Mouse (Mus musculus) heart, postnatal 0 days (tissue): ENCODE results near the gene Cilp. TPM values are rescaled to one million over a fixed set of nuclear protein-coding genes. Genes with fewer than 3 reads are reported as not detected.
A peak's percentile ranks its signal among the peaks of the same experiment; 100 is the strongest.

ENCODE experiments used
- ATAC-seq: fragments of 200-750 bp; cut with Nextera tagmentation; 2 replicates; pipeline ENCODE4 v1.8.0; 2017; ENCODE audit warnings: low read depth, moderate number of reproducible peaks, moderate library complexity; ENCODE audit not compliant: insufficient read depth
- DNase-seq: peaks from one replicate; pipeline ENCODE4 v3.0.0-alpha.2; 2016; ENCODE audit warnings: low spot score
- H3K27ac ChIP-seq: fragments of 300-500 bp; sonication (generic); 2 replicates; pipeline ENCODE4 v1.5.1; 2014; ENCODE audit warnings: low read depth, mild to moderate bottlenecking
- H3K27me3 ChIP-seq: fragments of 300-500 bp; sonication (generic); 2 replicates; pipeline ENCODE4 v1.6.1; 2014; ENCODE audit warnings: low read length, mixed read lengths; ENCODE audit not compliant: control insufficient read depth, insufficient read depth
- H3K36me3 ChIP-seq: fragments of 300-500 bp; sonication (generic); replicated peaks from 2 replicates; pipeline ENCODE4 v1.6.1; 2014; ENCODE audit warnings: low read length, mixed read lengths; ENCODE audit not compliant: control insufficient read depth, insufficient read depth
- H3K4me1 ChIP-seq: fragments of 300-500 bp; sonication (generic); 2 replicates; pipeline ENCODE4 v1.6.1; 2014; ENCODE audit warnings: antibody characterized with exemption; ENCODE audit not compliant: control insufficient read depth, insufficient read depth
- H3K4me2 ChIP-seq: fragments of 300-500 bp; sonication (generic); 2 replicates; pipeline ENCODE4 v1.6.1; 2014; ENCODE audit warnings: low read depth, mild to moderate bottlenecking, low read length, moderate library complexity
- H3K4me3 ChIP-seq: fragments of 300-500 bp; sonication (generic); 2 replicates; pipeline ENCODE4 v1.5.1; 2014; ENCODE audit warnings: low read depth, low read length
- H3K9ac ChIP-seq: fragments of 300-500 bp; sonication (generic); replicated peaks from 2 replicates; pipeline ENCODE4 v1.6.1; 2014; ENCODE audit warnings: low read depth, low read length, mixed read lengths
- H3K9me3 ChIP-seq: fragments of 300-500 bp; sonication (generic); replicated peaks from 2 replicates; pipeline ENCODE4 v1.6.1; 2016; ENCODE audit warnings: low read length; ENCODE audit not compliant: control insufficient read depth
- CTCF ChIP-seq: IDR thresholded peaks from 2 replicates; pipeline ENCODE4 v1.5.1; 2016; ENCODE audit warnings: antibody characterized with exemption, control low read depth, low read depth
- EP300 ChIP-seq: IDR thresholded peaks from 2 replicates; pipeline ENCODE4 v1.6.1; 2016; ENCODE audit warnings: antibody characterized with exemption, low read depth
- WGBS: fragments of 180-500 bp; shearing (Covaris S2); extraction: QIAGEN DNeasy Blood & Tissue Kit; methylation state at CpG from one replicate; pipeline ENCODE4 v1.1.7; 2014; 5-methylcytosine and 5-hydroxymethylcytosine counted together
- polyA plus RNA-seq: library from polyadenylated mRNA; unstranded; fragments of >200 nt; fragmentation: Nextera tagmentation; extraction: Ambion mirVana; gene quantifications from 2 replicates; pipeline ENCODE4 v1.2.1, GENCODE M21; 2015
- total RNA-seq: library from RNA; depleted of rRNA; stranded (reverse); fragments of >200 nt; gene quantifications from 2 replicates; pipeline ENCODE4 v1.2.3, GENCODE M21; 2014; ENCODE audit warnings: low replicate concordance

The Cilp gene
- total and polyA plus RNA-seq, 2 experiments from 2014 or later: 0.19 to 0.88 TPM

DNA sequence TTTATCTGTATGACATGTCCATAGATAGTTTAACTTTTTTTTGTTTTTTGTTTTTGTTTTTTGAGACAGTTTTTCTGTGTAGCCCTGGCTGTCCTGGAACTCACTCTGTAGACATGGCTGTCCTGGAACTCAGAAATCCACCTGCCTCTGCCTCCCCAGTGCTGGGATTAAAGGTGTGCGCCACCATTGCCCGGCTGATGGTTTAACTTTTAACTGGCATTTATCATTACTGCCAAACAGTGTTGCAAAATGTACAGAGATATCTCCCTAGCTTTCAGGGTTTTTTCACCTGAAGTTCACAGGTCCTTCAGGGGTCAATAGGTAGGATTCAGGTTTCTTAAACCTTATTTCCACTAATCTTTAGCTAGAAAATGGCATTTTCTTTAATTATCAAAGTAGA, 32.1 kb downstream of the Cilp start:
- Histone ChIP-seq H3K4me2 (no peak overlapping the region), H3K36me3 (peaks cover 31% of the 10 kb centered on the region), H3K4me3 (no peak overlapping the region), H3K27ac (no peak overlapping the region), H3K9me3 (no peaks in the 10 kb centered on the region), H3K9ac (no peak overlapping the region), H3K4me1 (peaks cover 13% of the 10 kb centered on the region), H3K27me3 (no peaks in the 10 kb centered on the region)
- ATAC-seq (no peak), DNase-seq (no peak)
- TF ChIP-seq CTCF (no peak), EP300 (no peak)
- 97% methylated on average over 2 of the region's 2 CpGs for WGBS

GRCm38 (mm10) chr9:65298761-65299160, 33.8 kb downstream of the Cilp start:
- Histone ChIP-seq H3K27ac (peak overlapping the region; percentile 30), H3K4me3 (no peak overlapping the region), H3K9me3 (no peaks in the 10 kb centered on the region), H3K4me1 (peaks cover 13% of the 10 kb centered on the region), H3K27me3 (no peaks in the 10 kb centered on the region), H3K36me3 (peaks cover 45% of the 10 kb centered on the region), H3K4me2 (no peak overlapping the region), H3K9ac (no peak overlapping the region)
- no peak for ATAC-seq
- TF ChIP-seq EP300: no peak
- no peak for TF ChIP-seq CTCF
- DNase-seq: no peak
- 56% methylated on average over 3 of the region's 3 CpGs for WGBS

DNA sequence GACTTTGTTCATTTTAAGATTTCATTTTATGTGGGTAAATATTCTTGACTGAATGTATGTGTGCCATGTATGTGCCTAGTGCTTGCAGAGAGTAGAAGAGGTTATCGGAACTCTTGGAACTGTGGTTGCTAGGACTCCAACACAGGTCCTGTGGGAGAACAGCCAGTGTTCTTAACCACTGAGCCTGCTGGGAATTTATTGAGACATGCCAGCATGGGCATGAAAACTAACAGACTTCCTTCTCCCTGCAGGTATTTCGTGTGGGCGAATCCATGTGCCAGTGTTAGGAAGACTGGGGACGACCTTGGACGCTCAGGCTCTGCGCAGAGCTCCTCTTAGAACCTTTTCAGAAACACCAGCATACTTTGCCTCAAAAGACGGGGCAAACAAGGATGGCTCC, 34.7 kb downstream of the Cilp start:
- no peak overlapping the region for H3K9ac ChIP-seq
- no peak for ATAC-seq
- no peaks in the 10 kb centered on the region for H3K9me3 ChIP-seq
- no peak for DNase-seq
- WGBS: 94% methylated on average over 7 of the region's 7 CpGs
- TF ChIP-seq EP300 (no peak), CTCF (no peak)
- no peak overlapping the region for H3K4me2 ChIP-seq
- H3K4me3 ChIP-seq: no peak overlapping the region
- H3K27ac ChIP-seq: no peak overlapping the region
- H3K27me3 ChIP-seq: no peaks in the 10 kb centered on the region
- peaks cover 13% of the 10 kb centered on the region for H3K4me1 ChIP-seq
- H3K36me3 ChIP-seq: peaks cover 53% of the 10 kb centered on the region

DNA sequence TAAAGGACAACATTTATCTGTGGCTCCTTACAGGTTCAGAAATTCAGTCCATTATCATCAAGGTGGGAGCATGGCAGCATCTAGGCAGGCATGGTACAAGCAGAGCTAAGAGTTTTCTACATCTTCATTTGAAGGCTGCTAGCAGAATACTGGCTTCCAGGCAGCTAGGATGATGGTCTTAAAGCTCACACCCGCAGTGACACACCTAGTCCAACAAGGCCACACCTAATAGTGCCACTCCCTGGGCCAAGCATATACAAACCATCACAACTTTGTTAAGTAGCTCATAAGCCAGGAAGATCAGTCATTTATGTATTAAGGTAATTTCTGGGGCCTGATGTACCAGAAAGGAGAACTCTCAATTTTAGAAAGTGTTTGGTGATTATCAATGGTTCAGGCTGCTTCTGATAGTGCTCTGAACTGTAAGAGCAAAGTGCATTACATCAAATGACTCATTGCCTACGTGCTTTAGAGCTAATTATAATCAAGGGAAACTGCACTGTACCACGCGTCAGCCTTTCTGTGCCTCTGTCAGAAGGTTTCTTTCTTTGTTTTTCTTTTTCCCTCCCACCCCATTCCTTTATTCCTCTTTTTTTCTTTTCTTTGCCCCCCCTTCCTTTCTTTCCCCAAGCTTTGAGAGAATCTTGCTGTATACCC, 37.5 kb downstream of the Cilp start:
- no peak for DNase-seq
- H3K4me2 ChIP-seq: no peak overlapping the region
- H3K4me3 ChIP-seq: no peak overlapping the region
- 77% methylated on average over 4 of the region's 4 CpGs for WGBS
- H3K27ac ChIP-seq: no peak overlapping the region
- H3K9me3 ChIP-seq: no peaks in the 10 kb centered on the region
- peaks cover 61% of the 10 kb centered on the region for H3K36me3 ChIP-seq
- H3K27me3 ChIP-seq: no peaks in the 10 kb centered on the region
- TF ChIP-seq CTCF (no peak), EP300 (no peak)
- no peak overlapping the region for H3K9ac ChIP-seq
- H3K4me1 ChIP-seq: peaks cover 4% of the 10 kb centered on the region; the same call in 1 of the 2 replicates
- no peak for ATAC-seq

DNA sequence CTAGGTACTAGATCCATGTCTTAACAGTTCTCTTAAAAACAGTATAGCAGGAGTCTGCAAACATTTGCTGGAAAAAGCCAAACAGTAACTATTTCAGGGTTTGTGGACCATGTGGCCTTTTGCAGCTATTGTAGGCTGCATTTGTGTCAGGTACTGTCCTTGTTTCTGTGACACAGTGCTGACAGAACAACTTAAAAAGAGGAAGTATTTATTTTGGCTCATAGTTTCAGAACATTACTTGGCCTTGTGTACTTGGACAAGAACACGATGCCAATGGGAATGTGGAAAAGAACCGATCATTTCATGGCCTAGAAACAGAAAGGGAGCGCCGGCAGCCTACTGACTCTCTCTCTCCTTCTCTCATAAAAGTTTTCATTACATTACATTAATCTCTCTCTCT, 38.6 kb downstream of the Cilp start:
- no peak for DNase-seq
- no peak overlapping the region for H3K9ac ChIP-seq

GRCm38 (mm10) chr9:65304300-65304699, 39.3 kb downstream of the Cilp start:
- Histone ChIP-seq H3K9me3 (no peaks in the 10 kb centered on the region), H3K27ac (no peak overlapping the region), H3K4me3 (no peak overlapping the region), H3K4me1 (no peaks in the 10 kb centered on the region), H3K36me3 (peaks cover 60% of the 10 kb centered on the region), H3K27me3 (no peaks in the 10 kb centered on the region), H3K9ac (no peak overlapping the region), H3K4me2 (no peak overlapping the region)
- ATAC-seq (no peak), DNase-seq (no peak)
- 66% methylated on average over 4 of the region's 4 CpGs for WGBS
- TF ChIP-seq EP300 (no peak), CTCF (no peak)

More for the DNA sequence above, 38.6 kb downstream of the Cilp start:
- ATAC-seq: no peak
- H3K4me1 ChIP-seq: peaks cover 4% of the 10 kb centered on the region; the same call in 1 of the 2 replicates
- no peaks in the 10 kb centered on the region for H3K27me3 ChIP-seq
- no peak overlapping the region for H3K4me2 ChIP-seq
- H3K36me3 ChIP-seq: peaks cover 59% of the 10 kb centered on the region
- no peak overlapping the region for H3K4me3 ChIP-seq
- H3K27ac ChIP-seq: no peak overlapping the region
- 77% methylated on average over 4 of the region's 4 CpGs for WGBS
- no peaks in the 10 kb centered on the region for H3K9me3 ChIP-seq
- TF ChIP-seq CTCF (no peak), EP300 (no peak)
